ENCODE assay signal across 7 mouse cellular contexts in the genomic region with DNA sequence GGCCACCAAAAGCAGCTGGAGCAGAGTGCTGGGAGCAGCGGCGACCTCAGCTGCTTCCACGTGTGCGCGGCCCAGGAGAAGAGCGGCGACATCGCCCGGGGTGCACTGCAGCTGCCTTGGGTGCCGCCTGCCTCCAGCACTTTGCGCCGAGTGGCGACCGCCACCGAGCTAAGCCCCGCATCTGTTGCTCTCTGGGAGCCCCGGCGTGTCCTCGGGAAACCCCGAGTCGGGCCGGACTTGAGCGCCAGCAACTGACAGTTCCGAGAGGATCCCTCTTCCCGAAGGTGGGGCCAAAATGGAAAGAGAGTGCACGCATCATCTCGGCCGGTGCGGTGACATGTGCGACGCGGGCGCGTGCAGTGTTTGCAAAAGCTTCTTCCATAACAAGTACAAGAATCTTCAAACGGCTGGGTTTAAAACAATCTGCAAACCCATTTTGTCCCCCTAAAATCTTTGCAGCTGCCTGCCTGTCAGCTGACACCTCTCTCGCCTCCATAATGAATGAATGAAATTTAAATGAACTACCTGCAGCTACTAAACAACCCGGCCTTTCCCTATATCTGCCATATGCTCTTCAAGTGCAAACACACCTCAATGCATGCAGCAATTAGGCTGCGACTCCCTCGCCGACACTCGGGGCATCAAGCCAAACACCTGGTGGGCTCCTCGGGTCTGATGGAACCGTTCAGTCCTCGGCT. TPM values are rescaled to one million over a fixed set of nuclear protein-coding genes. Genes with fewer than 3 reads are reported as not detected.
DNase-seq lines count a peak whose midpoint lies in the region; ATAC-seq and TF ChIP-seq lines count a peak whose summit lies in the region.

No protein-coding gene starts in this region.

- TF ChIP-seq POLR2A in CH12.LX (IDR thresholded peaks at IDR 0.05; ENCODE audit: low read depth, low read length) = no peak; the same call in 1 of the 2 replicates

- WGBS in heart, postnatal 0 days = 1% methylated on average over 44 of the region's 44 CpGs

- in situ Hi-C loops in CH12.LX (cut with MboI; ENCODE audit: low pct_ligation_motif_present, low pct_unique_long_range_greater_than_20kb, low sequenced_read_pairs) = no loop called here

- peak overlapping the region; percentile 54 for H3K4me2 ChIP-seq in CH12.LX (ENCODE audit: insufficient read depth, low read depth, poor library complexity, severe bottlenecking)
- H3K4me2 ChIP-seq in heart, postnatal 0 days (ENCODE audit: low read depth, low read length) = peak overlapping the region; percentile 98

- dilution Hi-C loops in CH12.LX (cut with MboI; ENCODE audit: extremely low pct_ligation_motif_present, extremely low pct_unique_long_range_greater_than_20kb, low sequenced_read_pairs) = no loop called here

- no peak for ATAC-seq in heart, postnatal 0 days (ENCODE audit: insufficient read depth, low read depth)

- no peaks in the 10 kb centered on the region for H3K9me3 ChIP-seq in CH12.LX (replicated peaks; ENCODE audit: low read length)
- no peaks in the 10 kb centered on the region for H3K9me3 ChIP-seq in heart, postnatal 0 days (replicated peaks; ENCODE audit: control insufficient read depth, low read length)

- no peak for TF ChIP-seq EP300 in CH12.LX (IDR thresholded peaks at IDR 0.05; ENCODE audit: low read length)
- no peak for TF ChIP-seq EP300 in heart, postnatal 0 days (IDR thresholded peaks at IDR 0.05; ENCODE audit: low read depth)

- peak overlapping the region; percentile 77 for H3K9ac ChIP-seq in CH12.LX (ENCODE audit: insufficient read depth, low read depth)
- H3K9ac ChIP-seq in heart, postnatal 0 days (replicated peaks; ENCODE audit: low read depth, low read length) = peak overlapping the region; percentile 67; the same call in 1 of the 2 replicates

- H3K27ac ChIP-seq in CH12.LX (ENCODE audit: insufficient read depth, low read depth) = peak overlapping the region; percentile 61; the same call in 1 of the 2 replicates
- H3K27ac ChIP-seq in heart, postnatal 0 days (ENCODE audit: low read depth) = no peak overlapping the region

- no peak for TF ChIP-seq RAD21 in CH12.LX (IDR thresholded peaks at IDR 0.05; ENCODE audit: low read depth, low read length)

- peak overlapping the region; percentile 66 to 83 (median 80) for H3K4me3 ChIP-seq in CH12.LX (replicated peaks in 1 of 3; ENCODE audit: low read depth in 2 of 3, low read length in 2 of 3, poor library complexity in 1 of 3)
- peak overlapping the region; percentile 65 for H3K4me3 ChIP-seq in heart, postnatal 0 days (ENCODE audit: low read depth, low read length)

- H3K79me2 ChIP-seq in CH12.LX (replicated peaks; ENCODE audit: control insufficient read depth, extremely low read depth, insufficient read depth, poor library complexity, severe bottlenecking) = peaks cover 15% of the 10 kb centered on the region

- DNase-seq in CH12.LX (ENCODE audit: extremely low read depth) (no peak), R1 (ENCODE audit: low read depth, low spot score) (peak; percentile 61)
- DNase-seq in embryo, embryonic 9.5 days (ENCODE audit: extremely low spot score) = peak; percentile 58
- no peak for DNase-seq in heart, postnatal 0 days (ENCODE audit: low spot score)
- DNase-seq in layer of hippocampus, postnatal 10 days (ENCODE audit: low spot score in 2 of 2) = peak; percentile 24 to 40
- peak; percentile 36 for DNase-seq in mesoderm, embryonic 11.5 days (ENCODE audit: low read depth, low spot score)
- DNase-seq in spleen, adult 12 weeks (ENCODE audit: low spot score) = peak; percentile 46

- H3K27me3 ChIP-seq in CH12.LX (replicated peaks) = no peaks in the 10 kb centered on the region
- peaks cover 44% of the 10 kb centered on the region for H3K27me3 ChIP-seq in heart, postnatal 0 days (ENCODE audit: control insufficient read depth, insufficient read depth, low read length)

- H3K4me1 ChIP-seq in CH12.LX (ENCODE audit: control insufficient read depth in 1 of 2, insufficient read depth in 2 of 2) = peaks cover 0 to 45% of the 10 kb centered on the region in 2 experiments; a peak in 2 of 4 replicates
- peaks cover 13% of the 10 kb centered on the region for H3K4me1 ChIP-seq in heart, postnatal 0 days (ENCODE audit: control insufficient read depth, insufficient read depth)

- peaks cover 7 to 15% of the 10 kb centered on the region in 2 experiments for H3K36me3 ChIP-seq in CH12.LX (replicated peaks in 1 of 2; ENCODE audit: control insufficient read depth in 1 of 2, insufficient read depth in 1 of 2, low read length in 1 of 2)
- no peaks in the 10 kb centered on the region for H3K36me3 ChIP-seq in heart, postnatal 0 days (replicated peaks; ENCODE audit: control insufficient read depth, insufficient read depth, low read length)

- no peak for TF ChIP-seq CTCF in CH12.LX (conservative IDR thresholded peaks at IDR 0.05 in 1 of 2, IDR thresholded peaks at IDR 0.05 in 1 of 2; ENCODE audit: low read depth in 2 of 2, low read length in 2 of 2)
- no peak for TF ChIP-seq CTCF in heart, postnatal 0 days (IDR thresholded peaks at IDR 0.05; ENCODE audit: low read depth)

TF ChIP-seq in CH12.LX, 34 proteins besides CTCF, POLR2A, EP300 and RAD21:
- TF ChIP-seq MEF2A (IDR thresholded peaks at IDR 0.05; ENCODE audit: borderline replicate concordance, low read depth, low read length) = no peak
- TF ChIP-seq SIN3A (IDR thresholded peaks at IDR 0.05; ENCODE audit: low read length) = no peak
- peak; percentile 68 for TF ChIP-seq MXI1 (IDR thresholded peaks at IDR 0.05; ENCODE audit: low read depth, low read length)
- TF ChIP-seq UBTF (IDR thresholded peaks at IDR 0.05; ENCODE audit: low read depth, low read length) = peak; percentile 57; the same call in 1 of the 2 replicates
- no peak for TF ChIP-seq PAX5 (IDR thresholded peaks at IDR 0.05; ENCODE audit: low read length)
- 0 out of 2 replicates have a peak, but pooled peaks have one; percentile 15 for TF ChIP-seq TBP (conservative IDR thresholded peaks at IDR 0.05; ENCODE audit: low read depth, low read length)
- TF ChIP-seq SMC3 (IDR thresholded peaks at IDR 0.05; ENCODE audit: low read depth, low read length) = no peak
- peak; percentile 53 for TF ChIP-seq BHLHE40 (IDR thresholded peaks at IDR 0.05; ENCODE audit: low read depth, low read length)
- TF ChIP-seq MYC (IDR thresholded peaks at IDR 0.05; ENCODE audit: low read depth, low read length) = peak; percentile 69; the same call in 1 of the 2 replicates

RNA-seq across cellular contexts. Expression of a gene that starts 0.9 kb away (rescaled TPM):
- total RNA-seq in CH12.LX (2012; rRNA removed) (11.1 and 16.5 TPM in 2 replicates), CH12.LX (2014; rRNA removed) (19.1 and 21.1 TPM in 2 replicates)
- polyA plus RNA-seq in CH12.LX (2012; ENCODE audit: insufficient read length, low read depth) = 18.5 and 24.0 TPM in 2 replicates
- 0.15 and 2.0 TPM in 2 replicates for total RNA-seq in heart, postnatal 0 days (2014; rRNA removed; ENCODE audit: low replicate concordance)
- 0.20 and 0.36 TPM in 2 replicates for polyA plus RNA-seq in heart, postnatal 0 days (2015; fragmentation: Nextera tagmentation; extraction: Ambion mirVana)
- total RNA-seq in layer of hippocampus, postnatal 10 days (2021) = 1 to 10 TPM; 1.5 to 2.1 TPM

Comparison
In these comparisons a context has a peak if more than half of its experiments do, and no peak if none do; other contexts are left out.
1. DNase-seq: peak in R1 (single experiment), embryo, embryonic 9.5 days (single experiment), layer of hippocampus, postnatal 10 days (2 of 2), mesoderm, embryonic 11.5 days (single experiment) and spleen, adult 12 weeks (single experiment); none in CH12.LX (single experiment) and heart, postnatal 0 days (single experiment).